Mouse (Mus musculus) spleen, adult 12 weeks (tissue): ENCODE results near the gene Terf2ip.
A peak's percentile ranks its signal among the peaks of the same experiment; 100 is the strongest.

Experiments used
- DNase-seq: peaks from one replicate; pipeline ENCODE4 v3.0.0; 2022; ENCODE audit warnings: low spot score

Terf2ip gene

DNA sequence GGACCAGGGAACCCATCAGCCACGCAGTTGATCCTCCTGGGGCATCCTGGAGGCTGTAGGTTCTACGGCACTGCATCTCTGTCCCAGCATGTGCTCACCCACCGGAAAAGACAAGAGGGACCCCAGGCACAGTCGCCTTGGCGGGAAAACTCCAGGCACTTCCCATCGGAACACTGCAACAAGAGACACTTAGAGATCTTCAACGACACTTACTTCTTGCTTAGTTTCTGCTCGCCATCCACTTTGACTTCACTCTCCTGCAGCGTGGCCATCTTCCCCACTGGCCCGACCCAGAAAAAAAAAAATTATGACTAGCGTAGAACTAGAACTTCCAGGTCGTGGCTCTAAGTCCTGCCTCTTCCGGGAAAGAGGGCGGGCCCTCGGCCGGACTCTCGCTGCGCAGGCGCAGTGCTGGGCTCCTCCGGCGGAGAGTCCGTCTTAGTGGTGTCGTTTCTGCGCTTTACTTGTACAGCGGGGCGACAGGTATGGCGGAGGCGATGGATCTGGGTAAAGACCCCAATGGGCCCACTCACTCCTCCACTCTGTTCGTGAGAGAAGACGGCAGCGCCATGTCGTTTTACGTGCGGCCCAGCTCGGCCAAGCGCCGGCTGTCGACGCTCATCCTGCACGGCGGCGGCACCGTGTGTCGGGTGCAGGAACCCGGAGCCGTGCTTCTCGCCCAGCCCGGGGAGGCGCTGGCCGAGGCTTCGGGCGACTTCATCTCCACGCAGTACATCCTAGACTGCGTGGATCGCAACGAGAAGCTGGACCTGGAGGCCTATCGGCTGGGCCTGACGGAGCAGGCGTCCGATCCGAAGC is at the start of gene Terf2ip, which contains the start of gene Kars:
TSS of gene Terf2ip (plus strand) at position 402 of the 819 bp plus-strand sequence.
TSS of gene Kars (minus strand) at position 327 of the 819 bp plus-strand sequence.
- peak; percentile 89 for DNase-seq

DNA sequence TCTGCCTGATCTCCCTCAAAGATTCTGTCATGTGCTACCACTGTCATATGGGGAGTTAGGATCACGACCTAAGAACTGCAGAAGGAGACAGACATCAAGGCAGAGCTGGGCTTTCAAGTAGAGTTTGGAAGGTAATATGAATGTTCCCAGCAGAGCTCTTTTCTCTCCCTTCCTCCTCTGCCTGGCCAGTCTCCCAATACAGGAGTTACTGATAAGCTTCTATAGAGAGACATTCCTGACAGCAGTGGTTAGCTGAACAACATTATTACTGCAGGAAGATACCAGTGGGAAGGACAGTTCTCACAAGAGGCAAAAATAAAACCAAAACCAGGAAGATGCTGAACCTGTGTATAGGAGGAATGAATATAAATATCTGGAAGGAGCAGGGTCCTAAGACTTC is 48.6 kb upstream of the Terf2ip start:
- no peak for DNase-seq

DNA sequence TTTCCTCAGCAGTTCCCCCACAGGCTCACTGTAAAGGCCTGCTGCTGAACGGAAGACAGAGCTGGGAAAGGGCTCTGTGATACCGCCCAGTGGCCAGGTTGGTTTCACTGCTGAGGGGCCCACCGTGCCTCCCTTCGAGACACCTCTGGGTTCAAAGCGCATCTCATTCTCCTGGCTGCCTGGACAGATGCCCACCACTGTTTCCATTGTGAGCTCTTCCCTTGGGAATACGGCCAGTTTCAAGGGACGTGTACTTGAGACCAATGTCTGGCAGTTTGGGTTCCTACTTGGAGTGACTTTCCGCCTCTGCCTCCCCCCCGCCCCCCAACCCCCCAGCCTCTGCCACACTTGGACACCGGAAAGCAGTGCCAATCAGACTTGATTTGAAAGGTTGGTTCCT is 48.1 kb upstream of the Terf2ip start:
- no peak for DNase-seq

DNA sequence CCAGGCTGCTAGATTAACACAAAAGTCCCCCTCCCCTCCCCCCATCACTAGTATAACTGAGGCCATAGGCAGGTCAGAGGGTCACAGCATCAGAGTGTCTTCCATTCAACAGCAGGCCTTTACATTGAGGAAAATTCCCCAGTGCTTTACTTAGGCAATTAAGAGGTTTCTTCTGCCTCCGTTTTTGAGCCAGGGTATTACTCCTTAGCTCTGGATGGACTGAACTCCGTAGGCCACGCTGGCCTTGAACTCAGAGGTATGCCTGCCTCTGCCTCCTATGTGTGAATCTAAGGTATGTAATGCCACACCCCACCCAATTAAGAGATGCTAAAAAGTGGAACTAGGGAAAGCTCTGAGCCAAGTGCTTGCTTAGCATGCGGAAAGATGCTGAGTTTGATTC is 47.7 kb upstream of the Terf2ip start:
- no peak for DNase-seq

DNA sequence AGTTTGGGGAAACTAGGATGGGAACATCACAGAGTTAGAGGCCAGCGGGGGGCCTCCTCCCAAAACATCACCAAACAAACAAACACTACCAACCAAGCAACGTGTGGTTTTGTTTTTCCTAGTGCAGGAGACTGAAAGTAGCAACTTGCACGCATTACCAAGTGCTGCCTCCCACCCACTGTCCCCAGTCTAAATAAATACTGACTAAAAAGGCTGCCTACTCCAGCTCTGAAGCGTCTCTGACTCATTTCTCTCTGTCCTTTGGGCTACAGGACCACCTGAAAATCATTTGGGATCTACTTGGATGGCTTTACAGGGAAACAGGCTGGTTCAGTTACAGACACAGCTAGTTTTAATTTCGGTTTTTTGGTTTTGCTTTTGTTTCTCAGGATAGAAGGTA is 46.8 kb upstream of the Terf2ip start:
- DNase-seq, result no peak

DNA sequence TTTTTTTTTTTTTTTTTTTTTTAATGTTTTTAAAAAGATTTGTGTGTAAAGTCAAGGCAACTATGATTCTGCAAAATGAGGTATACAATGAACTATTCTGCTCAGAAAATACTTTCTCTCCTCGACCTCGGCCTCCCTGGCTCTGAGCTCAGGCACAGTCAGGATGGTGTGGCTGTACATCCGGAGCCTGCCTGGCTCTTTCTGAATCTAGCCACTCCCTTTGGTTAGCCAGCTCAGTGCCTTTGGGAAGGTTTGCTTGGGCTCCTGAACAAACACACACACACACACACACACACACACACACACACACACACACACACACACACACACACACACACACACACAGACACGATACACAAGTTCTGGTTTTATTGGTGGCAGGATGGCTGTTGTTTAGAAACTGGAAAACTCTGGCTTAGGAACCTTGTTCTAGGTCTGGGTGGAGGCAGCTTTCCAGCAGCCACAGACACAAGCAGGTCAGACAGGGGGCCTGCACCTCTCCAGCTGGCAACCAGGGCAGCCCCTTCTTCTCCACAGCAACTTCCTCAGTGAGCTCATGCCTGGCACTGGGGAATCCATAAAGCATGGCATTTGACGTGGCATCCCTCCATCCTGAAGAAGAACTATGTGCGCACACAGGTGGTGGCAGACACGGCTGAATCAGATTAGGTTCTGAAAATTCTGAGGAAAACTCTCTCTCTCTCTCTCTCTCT is 46.2 kb upstream of the Terf2ip start:
- no peak for DNase-seq

DNA sequence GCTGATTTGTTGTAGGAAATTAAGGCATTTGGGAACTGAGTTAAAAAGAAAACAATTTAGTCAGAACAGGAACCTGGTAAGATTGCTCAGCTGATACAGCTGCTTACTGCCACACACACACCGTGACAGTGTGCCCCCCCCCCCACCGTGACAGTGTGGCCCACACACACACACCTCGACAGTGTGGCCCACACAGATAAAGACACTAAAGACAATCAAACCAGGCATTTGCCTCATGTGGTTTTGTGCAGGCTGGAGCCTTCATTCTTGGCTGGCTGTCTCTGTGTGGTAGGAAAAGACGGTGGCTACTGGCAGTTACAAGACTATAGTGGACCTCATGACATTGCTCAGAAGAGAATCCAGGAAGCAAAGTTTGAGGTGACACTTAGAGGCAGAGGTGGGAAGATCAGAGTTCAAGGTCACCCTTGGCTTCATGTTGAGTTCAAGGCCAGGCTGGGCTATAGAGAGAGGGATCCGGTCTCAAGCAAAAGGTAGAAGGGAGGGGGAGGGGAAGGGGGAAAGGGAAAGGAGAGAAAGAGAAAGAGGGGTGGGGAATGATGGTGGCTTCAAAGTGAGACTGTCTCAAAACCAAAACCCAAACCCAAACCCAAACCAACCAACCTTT is 43.8 kb upstream of the Terf2ip start:
- DNase-seq, result no peak

DNA sequence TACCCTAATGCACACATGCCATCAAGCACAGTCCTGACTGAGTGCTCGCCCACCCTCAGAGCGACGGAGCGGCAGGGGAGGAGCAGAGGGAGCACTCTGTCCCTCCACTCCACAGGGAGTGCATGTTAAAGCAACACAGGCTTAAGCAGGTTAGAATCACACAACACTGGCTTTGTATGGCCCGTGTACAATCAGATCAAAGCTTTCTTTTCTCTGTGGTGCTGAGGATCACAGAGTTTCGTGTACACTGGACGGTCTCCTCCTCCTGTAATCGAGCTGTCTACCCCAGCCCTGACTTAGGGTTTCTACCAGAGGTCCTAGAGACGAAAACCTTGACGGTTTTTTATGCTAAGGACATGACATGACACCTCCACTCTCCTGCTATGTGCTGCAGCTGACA is 42.7 kb upstream of the Terf2ip start:
- DNase-seq, result no peak

DNA sequence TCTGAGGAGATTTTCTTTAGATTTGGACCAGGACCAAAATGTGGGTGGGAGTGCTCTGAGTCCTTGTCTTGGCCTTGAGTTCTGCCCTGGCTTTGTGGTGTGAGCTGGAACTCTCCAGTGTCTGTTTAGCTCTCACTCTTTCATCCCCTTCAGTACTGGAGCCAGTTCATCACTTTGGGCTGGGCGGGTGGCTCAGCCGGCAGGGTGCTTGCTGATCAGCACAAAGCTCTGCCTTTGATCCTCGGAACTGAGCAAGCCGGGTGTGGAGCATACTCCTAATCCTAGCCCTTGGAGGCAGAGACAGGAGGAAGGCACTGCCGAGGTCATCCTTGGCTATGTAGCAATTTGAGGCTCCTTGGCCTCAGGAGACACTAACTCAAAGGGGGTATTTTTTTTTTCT is 42.2 kb upstream of the Terf2ip start:
- no peak for DNase-seq

DNA sequence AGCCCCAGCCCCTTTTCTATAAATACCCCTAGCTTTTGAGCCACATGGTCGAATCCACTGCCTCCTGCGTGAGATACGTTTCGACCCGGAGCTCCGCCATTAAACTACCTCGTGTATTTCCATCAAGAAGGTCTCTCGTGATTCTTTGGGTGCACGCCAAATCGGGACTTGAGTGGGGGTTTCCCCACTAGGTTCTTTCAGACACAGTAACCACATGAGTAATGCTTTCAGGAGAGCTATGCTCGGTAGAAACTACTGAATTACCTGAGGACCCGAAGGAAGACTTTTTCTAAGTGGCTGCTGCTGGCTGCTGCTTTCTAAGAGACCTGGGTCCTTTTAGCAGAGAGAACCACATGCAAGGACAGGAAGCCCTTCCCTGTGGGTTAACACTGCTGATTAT is 37.1 kb upstream of the Terf2ip start:
- no peak for DNase-seq

DNA sequence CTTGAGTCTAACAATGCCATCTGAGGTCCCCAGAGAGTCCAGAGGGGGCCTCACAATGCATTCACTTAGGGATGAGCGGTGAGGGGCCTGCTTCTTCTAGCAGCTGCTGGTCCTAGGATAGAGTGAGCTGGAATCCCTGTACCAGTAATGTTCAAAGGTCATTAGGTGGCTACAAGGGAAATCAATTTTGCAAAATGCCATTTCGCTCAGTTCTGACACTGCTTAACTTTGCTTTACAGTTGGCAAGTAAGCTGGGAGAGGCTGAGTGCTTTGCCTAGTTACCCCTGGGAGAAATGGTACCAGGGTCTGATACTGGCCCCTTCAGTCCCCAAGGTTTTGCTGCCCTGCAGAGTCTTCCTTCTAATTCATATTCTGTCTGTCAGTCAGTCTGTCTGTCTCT is 35.5 kb upstream of the Terf2ip start:
- no peak for DNase-seq

DNA sequence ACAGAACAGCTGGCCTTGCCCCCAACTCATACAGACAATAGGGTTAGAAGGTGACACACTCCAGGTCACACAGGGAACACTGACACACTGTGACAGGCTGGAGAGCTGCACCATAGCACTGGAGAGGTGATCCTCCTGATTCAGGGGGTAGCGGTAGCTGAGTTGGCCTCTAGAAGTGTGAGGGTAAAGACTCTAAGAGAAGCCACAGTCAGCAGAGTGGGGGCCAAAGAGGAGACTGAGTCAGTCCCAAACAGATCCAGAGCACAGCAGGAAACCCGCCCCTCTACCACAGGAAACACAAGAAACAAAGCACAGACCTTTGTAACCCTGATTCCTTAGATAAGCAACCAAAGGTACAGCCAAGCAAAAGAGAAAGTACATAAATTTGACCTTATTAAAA is 34.9 kb upstream of the Terf2ip start:
- no peak for DNase-seq

DNA sequence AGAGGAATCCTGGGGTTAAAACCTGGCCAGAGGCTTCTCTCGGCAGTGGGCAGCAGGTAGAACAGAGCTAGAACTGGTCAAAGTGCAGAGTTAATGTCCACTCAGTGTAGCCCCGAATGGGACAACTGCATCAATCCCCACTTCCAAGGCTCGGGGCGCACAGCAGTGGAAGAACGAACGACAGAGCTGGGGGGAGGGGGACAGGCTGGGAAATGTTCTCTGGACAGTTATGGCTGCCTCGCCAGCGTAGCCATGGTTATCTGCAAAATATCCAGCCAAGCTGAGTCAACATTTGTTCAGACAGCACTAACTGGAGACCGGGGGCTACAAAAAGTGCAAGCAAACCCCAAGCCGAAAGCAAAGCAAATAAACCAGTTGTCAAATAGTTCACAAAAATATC is 33.1 kb upstream of the Terf2ip start:
- no peak for DNase-seq

DNA sequence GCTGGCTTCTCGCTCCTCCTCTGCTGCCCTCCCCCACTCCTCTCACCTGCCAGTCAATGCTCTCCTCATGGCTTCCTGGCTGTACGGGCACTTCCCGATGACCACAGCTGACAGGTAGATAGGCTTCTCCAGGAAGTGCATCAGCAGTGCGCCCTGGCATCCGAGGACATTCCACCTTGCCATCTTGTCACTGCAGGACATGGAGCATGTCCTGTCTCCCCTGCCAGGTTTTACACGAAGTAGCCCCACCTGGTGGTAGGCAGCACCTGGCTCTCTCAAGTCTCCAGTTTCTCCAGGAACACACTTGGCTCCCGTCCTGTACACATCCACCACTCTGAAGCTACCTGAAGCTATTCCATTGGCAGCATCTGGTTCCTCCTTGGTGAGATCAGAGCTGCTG is 29.1 kb upstream of the Terf2ip start:
- no peak for DNase-seq

DNA sequence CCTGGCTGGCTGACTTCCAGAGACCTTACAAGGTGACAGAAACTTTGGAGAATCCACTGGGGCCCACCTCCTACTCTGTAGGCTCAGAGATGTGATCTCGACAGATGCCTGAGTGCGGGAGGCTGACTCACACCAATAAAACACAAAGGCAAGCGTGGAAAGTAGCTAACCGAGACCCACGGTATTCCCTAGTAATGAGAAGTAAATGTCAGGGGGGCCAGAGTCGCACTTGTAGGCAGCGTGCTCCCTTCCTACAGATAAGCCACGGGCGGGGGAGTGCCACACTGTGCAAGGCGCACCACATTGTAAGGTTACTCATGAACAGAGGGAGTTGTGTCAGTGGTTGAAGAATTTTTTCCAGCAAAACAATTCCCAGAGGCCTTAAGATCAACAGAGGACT is 26.7 kb upstream of the Terf2ip start:
- no peak for DNase-seq

DNA sequence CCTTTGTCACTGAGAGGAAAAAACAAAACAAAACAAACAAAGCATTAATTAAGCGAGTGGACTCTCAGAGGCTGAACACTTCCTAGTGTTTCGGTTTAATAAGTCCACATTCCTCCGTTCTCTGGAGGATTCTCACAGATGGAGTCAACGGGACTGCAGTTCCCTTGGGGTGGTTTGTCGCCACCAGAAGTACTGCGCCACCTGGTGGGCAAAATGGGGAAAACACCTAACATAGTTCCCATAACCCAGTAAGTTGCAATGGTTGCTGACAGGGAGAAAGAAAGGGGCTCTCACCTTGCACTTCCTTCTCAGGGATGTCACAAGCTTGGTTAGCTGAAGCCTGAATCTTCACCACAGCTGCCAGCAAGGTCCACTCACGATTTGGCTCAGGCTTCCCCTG is 21.3 kb upstream of the Terf2ip start:
- DNase-seq, result peak; percentile 75

DNA sequence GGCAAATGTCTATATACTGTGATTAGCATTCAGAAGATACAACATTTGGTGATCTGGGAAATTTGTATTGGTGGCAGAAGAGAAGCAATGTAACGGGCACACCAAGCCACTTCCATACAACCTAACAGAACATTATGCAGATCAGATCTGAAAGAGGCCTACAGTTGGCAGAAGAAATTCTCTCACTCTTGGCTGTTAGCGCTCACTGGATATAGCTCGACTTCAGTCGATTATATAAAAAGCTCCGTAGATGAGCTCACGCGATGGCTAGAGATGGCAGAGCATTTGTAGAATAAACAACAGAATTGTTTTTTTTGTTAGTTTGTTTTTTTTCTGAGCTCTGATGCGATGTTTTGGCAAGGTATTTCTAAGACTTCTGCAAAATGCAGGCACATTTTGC is 19.9 kb upstream of the Terf2ip start:
- no peak for DNase-seq

DNA sequence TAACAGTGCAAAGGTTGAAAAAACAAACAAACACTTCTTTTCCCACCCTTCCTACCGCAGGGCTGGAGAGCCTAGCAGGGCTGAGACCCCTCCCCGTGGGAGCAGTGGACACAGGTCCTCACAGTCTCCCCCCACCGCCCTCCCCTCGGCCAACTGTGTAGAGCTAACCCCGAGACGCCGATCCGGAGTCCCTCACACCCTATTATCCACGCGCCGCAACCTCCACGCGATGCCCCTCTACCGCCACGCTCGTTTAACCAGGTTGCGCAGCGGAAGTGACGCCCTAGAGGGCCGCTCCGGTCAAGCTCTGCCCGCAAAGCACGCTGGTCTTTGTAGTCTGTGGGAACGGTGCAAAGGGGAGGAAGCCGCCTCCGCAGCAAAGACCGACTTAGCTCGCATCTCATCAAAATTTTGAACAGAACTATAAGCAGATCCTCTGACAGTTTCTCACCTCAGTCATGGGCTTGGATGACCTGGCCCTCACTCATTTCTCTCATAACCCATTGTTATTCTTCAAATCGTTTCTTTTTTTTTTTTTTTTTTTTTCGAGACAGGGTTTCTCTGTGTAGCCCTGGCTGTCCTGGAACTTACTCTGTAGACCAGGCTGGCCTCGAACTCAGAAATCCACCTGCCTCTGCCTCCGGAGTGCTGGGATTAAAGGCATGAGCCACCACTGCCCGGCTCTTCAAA is 19.0 kb upstream of the Terf2ip start, which contains the start of gene Adat1:
TSS of gene Adat1 (minus strand) at position 290 of the 690 bp plus-strand sequence.
- DNase-seq, result peak; percentile 78

DNA sequence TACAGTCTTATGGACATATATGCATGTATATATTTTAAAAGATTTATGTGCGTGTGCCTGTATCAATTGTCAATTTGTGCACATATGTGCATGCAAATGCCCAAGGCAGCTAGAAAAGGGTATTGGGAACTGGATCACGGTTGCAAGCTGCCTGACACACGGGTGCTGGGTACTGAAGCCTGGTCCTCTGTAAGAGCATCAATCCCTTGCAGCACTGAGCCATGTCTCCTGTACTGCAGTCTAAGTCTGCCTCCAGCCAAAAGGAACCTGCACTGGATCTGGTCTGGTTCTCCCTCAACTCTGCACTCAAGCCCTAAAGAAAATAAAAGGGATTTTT is 18.5 kb upstream of the Terf2ip start:
- no peak for DNase-seq

DNA sequence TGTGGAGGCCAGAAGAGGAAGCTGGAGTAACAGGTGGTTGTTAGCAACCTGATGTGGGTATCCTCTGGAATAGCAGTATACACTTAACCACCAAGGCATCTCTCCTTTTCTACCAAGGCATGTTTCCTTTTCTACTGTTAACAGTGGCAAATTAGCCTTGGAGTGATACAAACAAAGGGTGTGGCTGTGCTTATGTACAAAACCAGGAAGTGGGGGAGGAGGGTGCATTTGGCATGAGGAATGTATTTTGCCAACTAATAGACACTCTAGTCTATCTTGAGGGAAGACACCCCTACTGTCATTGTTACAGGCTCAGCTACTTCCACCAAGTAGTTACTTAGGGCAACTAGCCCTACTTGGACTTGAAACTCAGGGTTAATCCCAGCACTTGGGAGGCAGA is 6.4 kb upstream of the Terf2ip start:
- no peak for DNase-seq

DNA sequence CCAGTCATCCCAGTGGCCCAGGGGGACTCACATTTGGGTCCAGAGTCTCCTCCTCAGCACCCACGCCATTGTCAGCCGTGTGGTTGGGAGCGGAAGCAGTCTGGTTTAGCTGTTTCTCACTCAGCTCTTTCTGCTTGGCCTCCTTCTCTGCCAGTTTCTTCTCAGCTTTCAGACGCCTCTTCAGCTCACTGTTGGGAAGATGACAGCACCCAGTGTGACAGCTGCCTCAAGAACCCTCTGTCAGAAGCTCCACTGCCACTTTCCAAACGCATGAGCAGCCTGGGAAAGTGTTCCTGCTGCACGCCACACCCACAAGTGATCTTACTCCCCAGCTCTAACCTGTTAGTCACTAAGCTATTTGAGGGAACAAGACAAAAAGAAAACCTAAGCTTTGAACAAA is 5.6 kb upstream of the Terf2ip start:
- no peak for DNase-seq

DNA sequence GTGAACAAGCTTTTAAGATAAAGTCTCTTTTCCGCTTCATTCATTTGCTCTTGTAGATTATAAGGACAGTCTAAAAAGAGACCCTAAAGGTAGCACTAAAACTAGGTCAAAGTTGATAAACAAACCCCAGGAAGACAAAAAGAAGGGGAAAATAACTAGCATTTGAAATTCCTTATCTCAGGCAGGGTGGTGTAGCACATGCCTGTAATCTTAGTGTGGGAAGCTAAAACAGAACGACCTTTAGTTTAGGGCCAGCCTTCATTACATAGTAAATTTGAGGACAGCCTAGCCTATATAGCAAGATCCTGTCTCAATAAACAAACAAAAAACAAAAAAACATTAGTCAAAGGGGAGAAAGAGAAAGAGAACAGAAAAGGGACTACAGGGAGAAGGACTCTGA is 3.5 kb upstream of the Terf2ip start:
- no peak for DNase-seq

DNA sequence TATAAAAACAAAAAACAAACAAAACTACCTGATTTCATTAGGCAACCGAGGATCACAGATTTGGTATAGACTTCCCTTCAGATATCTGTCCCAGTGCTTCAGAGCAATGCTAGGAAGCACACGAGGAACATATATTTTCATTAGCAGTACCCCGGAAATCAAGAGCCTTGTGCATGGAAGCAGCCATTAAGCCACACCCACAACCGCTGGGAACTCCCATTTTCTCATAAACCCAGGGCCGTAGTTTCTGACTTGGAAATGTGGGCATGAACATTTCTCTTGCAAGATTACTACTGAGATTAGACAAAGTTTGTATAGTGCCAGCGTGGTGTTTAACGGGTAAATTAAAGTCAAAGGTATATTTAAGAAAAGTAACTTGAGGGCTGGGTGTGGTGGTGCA is 1.6 kb upstream of the Terf2ip start:
- DNase-seq, result no peak
